Mouse (Mus musculus) intestine, embryonic 14.5 days (tissue): Measurements from ENCODE around the gene Cenph. TPM values are rescaled to one million over a fixed set of nuclear protein-coding genes. Genes with fewer than 3 reads are reported as not detected.
A peak's percentile ranks its signal among the peaks of the same experiment; 100 is the strongest.

Experiments
- ATAC-seq: fragments of 200-750 bp; cut with Nextera tagmentation; replicated peaks from 2 replicates; pipeline ENCODE4 v1.8.0; 2017; ENCODE audit warnings: low read depth, moderate number of reproducible peaks, moderate TSS enrichment, moderate library complexity; ENCODE audit not compliant: low FRiP score, low TSS enrichment
- DNase-seq: peaks from one replicate; pipeline ENCODE4 v3.0.0-alpha.2; 2018; ENCODE audit warnings: low spot score
- H3K27ac ChIP-seq: fragments of 300-500 bp; sonication (generic); 2 replicates; pipeline ENCODE4 v1.5.1; 2014; ENCODE audit warnings: low read depth, mild to moderate bottlenecking, control low read depth
- H3K27me3 ChIP-seq: fragments of 300-500 bp; sonication (generic); replicated peaks from 2 replicates; pipeline ENCODE4 v1.6.1; 2014; ENCODE audit warnings: low read length, control low read depth; ENCODE audit not compliant: control insufficient read depth, insufficient read depth
- H3K36me3 ChIP-seq: fragments of 300-500 bp; sonication (generic); 2 replicates; pipeline ENCODE4 v1.6.1; 2014; ENCODE audit warnings: low read length, control low read depth; ENCODE audit not compliant: control insufficient read depth, insufficient read depth
- H3K4me1 ChIP-seq: fragments of 300-500 bp; sonication (generic); replicated peaks from 2 replicates; pipeline ENCODE4 v1.6.1; 2014; ENCODE audit warnings: low read length, control low read depth, mixed read lengths; ENCODE audit not compliant: control insufficient read depth, insufficient read depth
- H3K4me2 ChIP-seq: fragments of 300-500 bp; sonication (generic); 2 replicates; pipeline ENCODE4 v1.6.1; 2014; ENCODE audit warnings: low read length
- H3K4me3 ChIP-seq: fragments of 300-500 bp; sonication (generic); 2 replicates; pipeline ENCODE4 v1.5.1; 2014; ENCODE audit warnings: low read depth, low read length, control low read depth, mixed read lengths
- H3K9ac ChIP-seq: fragments of 300-500 bp; sonication (generic); 2 replicates; pipeline ENCODE4 v1.6.1; 2014; ENCODE audit warnings: mild to moderate bottlenecking, low read length
- H3K9me3 ChIP-seq: fragments of 300-500 bp; sonication (generic); 2 replicates; pipeline ENCODE4 v1.6.1; 2016; ENCODE audit warnings: low read length, control low read depth; ENCODE audit not compliant: control insufficient read depth
- WGBS: fragments of 180-500 bp; shearing (Covaris S2); extraction: QIAGEN DNeasy Blood & Tissue Kit; methylation state at CpG from one replicate; pipeline ENCODE4 v1.1.7; 2014; 5-methylcytosine and 5-hydroxymethylcytosine counted together
- polyA plus RNA-seq: library from polyadenylated mRNA; unstranded; fragments of >200 nt; fragmentation: Nextera tagmentation; extraction: Ambion mirVana; gene quantifications from 2 replicates; pipeline ENCODE4 v1.2.1, GENCODE M21; 2014

The Cenph gene
- polyA plus RNA-seq, 1 experiment from 2014 or later = 35.7 TPM

GRCm38 (mm10) chr13:100787316-100788010 is 11.8 kb upstream of the Cenph start:
- Histone ChIP-seq H3K27ac (no peak overlapping the region), H3K9ac (no peak overlapping the region), H3K27me3 (no peaks in the 10 kb centered on the region), H3K4me1 (peaks cover 18% of the 10 kb centered on the region), H3K9me3 (no peaks in the 10 kb centered on the region), H3K36me3 (peaks cover 23% of the 10 kb centered on the region), H3K4me3 (no peak overlapping the region), H3K4me2 (no peak overlapping the region)
- ATAC-seq (no peak), DNase-seq (no peak)
- WGBS = 58% methylated on average over 6 of the region's 6 CpGs

GRCm38 (mm10) chr13:100786414-100786867 is 10.7 kb upstream of the Cenph start, which contains the start of gene Ccnb1:
Gene Ccnb1 (minus strand): TSS chr13:100786570.
- Histone ChIP-seq H3K27ac (peak within 1 kb of the TSS; percentile 71), H3K9ac (peak within 1 kb of the TSS; percentile 93), H3K27me3 (no peaks in the 10 kb centered on the region), H3K4me1 (peaks cover 18% of the 10 kb centered on the region), H3K36me3 (peaks cover 33% of the 10 kb centered on the region), H3K4me3 (peak within 1 kb of the TSS; percentile 81), H3K9me3 (no peaks in the 10 kb centered on the region), H3K4me2 (peak within 1 kb of the TSS; percentile 68)
- WGBS = under 1% methylated on average over 35 of the region's 35 CpGs
- peak; percentile 94 for DNase-seq
- peak; percentile 98 for ATAC-seq

GRCm38 (mm10) chr13:100785806-100786413 is 10.2 kb upstream of the Cenph start:
- Histone ChIP-seq H3K27ac (peak overlapping the region; percentile 71), H3K4me1 (peaks cover 18% of the 10 kb centered on the region), H3K4me3 (peak overlapping the region; percentile 81), H3K27me3 (no peaks in the 10 kb centered on the region), H3K36me3 (peaks cover 39% of the 10 kb centered on the region), H3K9ac (peak overlapping the region; percentile 93), H3K9me3 (no peaks in the 10 kb centered on the region), H3K4me2 (peak overlapping the region; percentile 68)
- DNase-seq = no peak
- under 1% methylated on average over 30 of the region's 30 CpGs for WGBS
- peak; percentile 45; the same call in 1 of the 2 replicates for ATAC-seq

- DNase-seq (no peak), ATAC-seq (no peak)
- H3K4me3 ChIP-seq = no peak overlapping the region
- H3K27me3 ChIP-seq = no peaks in the 10 kb centered on the region
- H3K27ac ChIP-seq = no peak overlapping the region
- H3K9ac ChIP-seq = no peak overlapping the region
- 75% methylated on average over 3 of the region's 3 CpGs for WGBS
- H3K36me3 ChIP-seq = peaks cover 41% of the 10 kb centered on the region
- no peaks in the 10 kb centered on the region for H3K9me3 ChIP-seq
- H3K4me2 ChIP-seq = no peak overlapping the region
- peaks cover 13% of the 10 kb centered on the region for H3K4me1 ChIP-seq
These were observed 1.8 kb upstream of the Cenph start for GRCm38 (mm10) chr13:100777491-100777890.

- no peak for DNase-seq
- H3K27ac ChIP-seq = no peak overlapping the region
- WGBS = 63% methylated on average over 6 of the region's 6 CpGs
These were observed 1.0 kb upstream of the Cenph start for GRCm38 (mm10) chr13:100776710-100777109.

GRCm38 (mm10) chr13:100776056-100776419 is 339 bp upstream of the Cenph start:
- peak overlapping the region; percentile 91 for H3K4me3 ChIP-seq
- peak overlapping the region; percentile 70; the same call in 1 of the 2 replicates for H3K9ac ChIP-seq
- peak overlapping the region; percentile 97 for H3K4me2 ChIP-seq
- no peak for DNase-seq
- peaks cover 13% of the 10 kb centered on the region for H3K4me1 ChIP-seq
- no peaks in the 10 kb centered on the region for H3K27me3 ChIP-seq
- peaks cover 38% of the 10 kb centered on the region for H3K36me3 ChIP-seq
- ATAC-seq = no peak; the same call in 1 of the 2 replicates
- WGBS = 10% methylated on average over 8 of the region's 8 CpGs
- no peaks in the 10 kb centered on the region for H3K9me3 ChIP-seq
- H3K27ac ChIP-seq = peak overlapping the region; percentile 9; the same call in 1 of the 2 replicates

More at GRCm38 (mm10) chr13:100776710-100777109, 1.0 kb upstream of the Cenph start:
- peak overlapping the region; percentile 97; the same call in 1 of the 2 replicates for H3K4me2 ChIP-seq
- peaks cover 40% of the 10 kb centered on the region for H3K36me3 ChIP-seq
- no peak overlapping the region for H3K4me3 ChIP-seq
- no peak for ATAC-seq
- H3K9ac ChIP-seq = no peak overlapping the region
- no peaks in the 10 kb centered on the region for H3K27me3 ChIP-seq
- H3K4me1 ChIP-seq = peaks cover 13% of the 10 kb centered on the region
- H3K9me3 ChIP-seq = no peaks in the 10 kb centered on the region

GRCm38 (mm10) chr13:100774704-100775103 is 995 bp downstream of the Cenph start:
- no peak for DNase-seq
- Histone ChIP-seq H3K4me1 (peaks cover 13% of the 10 kb centered on the region), H3K27ac (no peak overlapping the region), H3K4me3 (peak overlapping the region; percentile 91), H3K36me3 (peaks cover 39% of the 10 kb centered on the region), H3K4me2 (peak overlapping the region; percentile 97), H3K27me3 (no peaks in the 10 kb centered on the region), H3K9me3 (no peaks in the 10 kb centered on the region), H3K9ac (peak overlapping the region; percentile 70)
- ATAC-seq = no peak

- Histone ChIP-seq H3K36me3 (peaks cover 14% of the 10 kb centered on the region; the same call in 1 of the 2 replicates), H3K4me1 (no peaks in the 10 kb centered on the region), H3K9me3 (no peaks in the 10 kb centered on the region), H3K4me2 (no peak overlapping the region), H3K27me3 (no peaks in the 10 kb centered on the region), H3K9ac (no peak overlapping the region), H3K27ac (no peak overlapping the region), H3K4me3 (no peak overlapping the region)
- DNase-seq = no peak
- 83% methylated on average over 2 of the region's 2 CpGs for WGBS
- ATAC-seq = no peak
These were observed 20.4 kb downstream of the Cenph start for GRCm38 (mm10) chr13:100755329-100755728.
